12 mouse cellular contexts compared by ENCODE assay signal in the genomic region with DNA sequence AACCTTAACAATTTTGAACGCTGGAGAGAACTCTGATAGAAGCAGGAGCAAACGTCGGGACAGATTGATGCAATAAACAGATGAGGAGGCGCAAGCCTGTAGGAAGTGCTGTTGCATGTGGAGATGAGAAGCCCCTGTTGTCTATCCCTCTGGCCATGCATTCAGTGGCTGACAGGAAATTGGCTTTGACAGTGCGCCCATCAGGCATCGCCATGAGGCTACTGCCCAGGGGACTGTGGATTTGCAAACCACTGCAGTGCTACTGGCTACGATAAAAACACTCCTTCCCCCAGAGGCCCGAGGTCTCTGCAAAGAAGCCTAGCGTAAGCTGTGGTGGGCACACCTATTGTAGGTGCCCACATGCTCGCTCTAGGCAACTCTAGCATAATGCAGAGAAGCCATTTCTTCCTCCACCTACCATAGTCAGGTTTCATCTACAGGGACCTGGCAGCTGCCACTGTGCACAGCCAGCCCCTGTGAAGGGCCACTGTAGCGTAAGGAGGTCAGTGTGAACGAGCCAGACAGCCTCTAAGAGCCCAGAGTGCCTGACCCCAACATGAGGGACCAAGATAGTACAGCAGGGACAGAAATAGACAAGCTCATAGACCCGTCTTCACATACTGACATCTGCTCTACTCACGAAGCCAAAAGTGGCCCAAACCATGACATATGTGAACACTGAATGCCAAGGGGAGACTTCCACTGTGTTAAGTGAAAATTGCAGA. TPM values are rescaled to one million over a fixed set of nuclear protein-coding genes. Genes with fewer than 3 reads are reported as not detected.
DNase-seq lines count a peak whose midpoint lies in the region.
"Had no signal": no experiment of that assay in that cellular context is flagged by ENCODE, and none has a peak within 500 bp of the region (broad histone marks: within the 10 kb centered on the region; RNA-seq: fewer than 3 reads in every experiment).

No protein-coding gene starts in this region.

- DNase-seq in gastrocnemius, adult 8-10 months (ENCODE audit: low spot score in 2 of 2): peak; percentile 37 to 68
- DNase-seq in gastrocnemius, postnatal 4 days (ENCODE audit: low spot score in 2 of 2): no peak
- peak; percentile 73 for DNase-seq in left cerebral cortex, postnatal 4 days
- DNase-seq in left cerebral cortex, adult 11 months (ENCODE audit: low spot score): no peak
- DNase-seq in cerebellum, postnatal 14 days: peak; percentile 78 to 82
- peak; percentile 76 for DNase-seq in retina, postnatal 1 day
- no peak for DNase-seq in thymus, postnatal 36 days
- DNase-seq in thymus, postnatal 4 days: no peak
- DNase-seq: adrenal gland, postnatal 25 days; B cell, adult 2 months; liver, embryonic 13.5 days; lung, postnatal 14 days had no signal

- intact Hi-C loops in left cerebral cortex, postnatal 4 days (cut with DNase I): no loop called here

RNA-seq across cellular contexts. Expression of a gene that starts 15.4 kb away (rescaled TPM):
- total RNA-seq in gastrocnemius, adult 8-10 months (2022): 10 to 100 TPM; 76.0 to 83.1 (median 80.6) TPM
- total RNA-seq in gastrocnemius, postnatal 4 days (2021): 10 to 100 TPM; 34.9 to 37.5 TPM
- total RNA-seq in left cerebral cortex, postnatal 4 days (2021): 10 to 100 TPM; 36.7 to 38.7 TPM

RNA-seq across cellular contexts. Expression of a gene that starts 29.7 kb away (rescaled TPM):
- total RNA-seq in gastrocnemius, adult 8-10 months (2022): 10 to 100 TPM; 15.2 to 18.1 (median 16.4) TPM
- total RNA-seq in gastrocnemius, postnatal 4 days (2021): 10 to 100 TPM; 34.4 to 35.7 TPM
- total RNA-seq in left cerebral cortex, postnatal 4 days (2021): 10 to 100 TPM; 88.8 to 91.8 TPM

Comparison
In these comparisons a context has a peak if more than half of its experiments do, and no peak if none do; other contexts are left out.
1. DNase-seq: peak in gastrocnemius, adult 8-10 months (2 of 2), left cerebral cortex, postnatal 4 days (single experiment), cerebellum, postnatal 14 days (2 of 2) and retina, postnatal 1 day (single experiment); none in gastrocnemius, postnatal 4 days (0 of 2), left cerebral cortex, adult 11 months (single experiment), thymus, postnatal 36 days (0 of 2) and thymus, postnatal 4 days (single experiment).